Mouse (Mus musculus): ENCODE data around the gene Kmt2e.

Gene Kmt2e

GRCm38 (mm10) chr5:23464247-23464646 is 30.0 kb downstream of the Kmt2e start:
- in situ Hi-C loops (cut with MboI; ENCODE audit: low pct_unique_long_range_greater_than_20kb in 1 of 2, low sequenced_read_pairs in 2 of 2, unreplicated experiment in 1 of 2), result no loop called here

GRCm38 (mm10) chr5:23464743-23465142 is 30.5 kb downstream of the Kmt2e start:
- in situ Hi-C loops (cut with MboI; ENCODE audit: low pct_unique_long_range_greater_than_20kb in 1 of 2, low sequenced_read_pairs in 2 of 2, unreplicated experiment in 1 of 2), result no loop called here

GRCm38 (mm10) chr5:23466546-23466945 is 32.3 kb downstream of the Kmt2e start:
- in situ Hi-C loops (cut with MboI; ENCODE audit: low pct_unique_long_range_greater_than_20kb in 1 of 2, low sequenced_read_pairs in 2 of 2, unreplicated experiment in 1 of 2), result no loop called here

- in situ Hi-C loops (cut with MboI; ENCODE audit: low pct_unique_long_range_greater_than_20kb in 1 of 2, low sequenced_read_pairs in 2 of 2, unreplicated experiment in 1 of 2), result no loop called here
Measured at GRCm38 (mm10) chr5:23473098-23473873, 39.0 kb downstream of the Kmt2e start.

GRCm38 (mm10) chr5:23483811-23484210 is 49.6 kb downstream of the Kmt2e start:
- in situ Hi-C loops (cut with MboI; ENCODE audit: low pct_unique_long_range_greater_than_20kb in 1 of 2, low sequenced_read_pairs in 2 of 2, unreplicated experiment in 1 of 2), result no loop called here

GRCm38 (mm10) chr5:23489231-23489630 is 55.0 kb downstream of the Kmt2e start:
- in situ Hi-C loops (cut with MboI; ENCODE audit: low pct_unique_long_range_greater_than_20kb in 1 of 2, low sequenced_read_pairs in 2 of 2, unreplicated experiment in 1 of 2), result no loop called here

GRCm38 (mm10) chr5:23490797-23491196 is 56.6 kb downstream of the Kmt2e start:
- in situ Hi-C loops (cut with MboI; ENCODE audit: low pct_unique_long_range_greater_than_20kb in 1 of 2, low sequenced_read_pairs in 2 of 2, unreplicated experiment in 1 of 2), result no loop called here

GRCm38 (mm10) chr5:23496396-23496795 is 62.2 kb downstream of the Kmt2e start:
- in situ Hi-C loops (cut with MboI; ENCODE audit: low pct_unique_long_range_greater_than_20kb in 1 of 2, low sequenced_read_pairs in 2 of 2, unreplicated experiment in 1 of 2), result no loop called here

- in situ Hi-C loops (cut with MboI; ENCODE audit: low pct_unique_long_range_greater_than_20kb in 1 of 2, low sequenced_read_pairs in 2 of 2, unreplicated experiment in 1 of 2), result no loop called here
Measured at GRCm38 (mm10) chr5:23496933-23497332, 62.7 kb downstream of the Kmt2e start.

GRCm38 (mm10) chr5:23497920-23498319 is 63.7 kb downstream of the Kmt2e start:
- in situ Hi-C loops (cut with MboI; ENCODE audit: low pct_unique_long_range_greater_than_20kb in 1 of 2, low sequenced_read_pairs in 2 of 2, unreplicated experiment in 1 of 2), result no loop called here

GRCm38 (mm10) chr5:23499257-23499656 is 65.0 kb downstream of the Kmt2e start:
- in situ Hi-C loops (cut with MboI; ENCODE audit: low pct_unique_long_range_greater_than_20kb in 1 of 2, low sequenced_read_pairs in 2 of 2, unreplicated experiment in 1 of 2), result no loop called here

GRCm38 (mm10) chr5:23500715-23501114 is 66.5 kb downstream of the Kmt2e start:
- in situ Hi-C loops (cut with MboI; ENCODE audit: low pct_unique_long_range_greater_than_20kb in 1 of 2, low sequenced_read_pairs in 2 of 2, unreplicated experiment in 1 of 2), result no loop called here

- in situ Hi-C loops (cut with MboI; ENCODE audit: low pct_unique_long_range_greater_than_20kb in 1 of 2, low sequenced_read_pairs in 2 of 2, unreplicated experiment in 1 of 2), result no loop called here
Measured at GRCm38 (mm10) chr5:23501582-23502316, 67.5 kb downstream of the Kmt2e start.

- in situ Hi-C loops (cut with MboI; ENCODE audit: low pct_unique_long_range_greater_than_20kb in 1 of 2, low sequenced_read_pairs in 2 of 2, unreplicated experiment in 1 of 2), result no loop called here
Measured at GRCm38 (mm10) chr5:23502317-23502937, 68.2 kb downstream of the Kmt2e start.

GRCm38 (mm10) chr5:23505578-23505977 is 71.3 kb downstream of the Kmt2e start:
- in situ Hi-C loops (cut with MboI; ENCODE audit: low pct_unique_long_range_greater_than_20kb in 1 of 2, low sequenced_read_pairs in 2 of 2, unreplicated experiment in 1 of 2), result no loop called here

- in situ Hi-C loops (cut with MboI; ENCODE audit: low pct_unique_long_range_greater_than_20kb in 1 of 2, low sequenced_read_pairs in 2 of 2, unreplicated experiment in 1 of 2), result no loop called here
Measured at GRCm38 (mm10) chr5:23507210-23507609, 73.0 kb downstream of the Kmt2e start.

- in situ Hi-C loops (cut with MboI; ENCODE audit: low pct_unique_long_range_greater_than_20kb in 1 of 2, low sequenced_read_pairs in 2 of 2, unreplicated experiment in 1 of 2), result no loop called here
Measured at GRCm38 (mm10) chr5:23508630-23509029, 74.4 kb downstream of the Kmt2e start.

GRCm38 (mm10) chr5:23511456-23511855 is 77.2 kb downstream of the Kmt2e start:
- in situ Hi-C loops (cut with MboI; ENCODE audit: low pct_unique_long_range_greater_than_20kb in 1 of 2, low sequenced_read_pairs in 2 of 2, unreplicated experiment in 1 of 2), result no loop called here

GRCm38 (mm10) chr5:23512556-23512955 is 78.3 kb downstream of the Kmt2e start:
- in situ Hi-C loops (cut with MboI; ENCODE audit: low pct_unique_long_range_greater_than_20kb in 1 of 2, low sequenced_read_pairs in 2 of 2, unreplicated experiment in 1 of 2), result no loop called here
